Mouse (Mus musculus) spleen, adult 2 months (tissue): ENCODE measurements around the gene Rgs16. TPM values are rescaled to one million over a fixed set of nuclear protein-coding genes. Genes with fewer than 3 reads are reported as not detected.

Experiments
- DNase-seq, 2 experiments: peaks; one replicate each; pipeline versions ENCODE4 v3.0.0 to v3.0.0-alpha.2; 2012 to 2021; ENCODE audit warnings: low spot score in 2 of 2, low read depth in 1 of 2
- H3K27ac ChIP-seq: fragments of 200-500 bp; 2 replicates; pipeline ENCODE4 v1.5.1; 2012; ENCODE audit warnings: low read length, inconsistent platforms; ENCODE audit not compliant: insufficient read depth
- H3K27me3 ChIP-seq: fragments of 200-500 bp; 2 replicates; pipeline ENCODE4 v1.6.1; 2012; ENCODE audit warnings: mild to moderate bottlenecking, moderate library complexity, low read length, inconsistent platforms; ENCODE audit not compliant: control insufficient read depth, insufficient read depth
- H3K36me3 ChIP-seq: fragments of 200-500 bp; 2 replicates; pipeline ENCODE4 v1.6.1; 2012; ENCODE audit warnings: mild to moderate bottlenecking, low read length, inconsistent platforms; ENCODE audit not compliant: control insufficient read depth, insufficient read depth
- H3K4me1 ChIP-seq: fragments of 200-500 bp; 2 replicates; pipeline ENCODE4 v1.6.1; 2011; ENCODE audit warnings: inconsistent platforms; ENCODE audit not compliant: control insufficient read depth, insufficient read depth, insufficient read length
- H3K4me3 ChIP-seq: fragments of 200-500 bp; 2 replicates; pipeline ENCODE4 v1.5.1; 2011; ENCODE audit warnings: mild to moderate bottlenecking, inconsistent platforms; ENCODE audit not compliant: insufficient read depth, insufficient read length; ENCODE audit errors: extremely low read depth
- CTCF ChIP-seq: fragments of 200-500 bp; IDR thresholded peaks from 2 replicates; pipeline ENCODE4 v1.5.1; 2011; ENCODE audit warnings: mild to moderate bottlenecking, inconsistent platforms; ENCODE audit not compliant: insufficient read depth, insufficient read length, insufficient replicate concordance; ENCODE audit errors: extremely low read depth
- POLR2A ChIP-seq: fragments of 200-500 bp; IDR thresholded peaks from 2 replicates; pipeline ENCODE4 v1.6.1; 2011; ENCODE audit warnings: low read depth, low read length, inconsistent platforms
- WGBS: fragments of 180-500 bp; shearing (Covaris S2); methylation state at CpG from one replicate; pipeline ENCODE4 v1.1.7; 2018; 5-methylcytosine and 5-hydroxymethylcytosine counted together
- polyA plus RNA-seq: library from polyadenylated mRNA; depleted of rRNA; stranded (reverse); fragments of >200 nt; gene quantifications from 2 replicates; pipeline ENCODE4 v1.2.3, GENCODE M21; 2012

Rgs16 gene
- polyA plus RNA-seq, 1 experiment = 0.88 TPM

DNA sequence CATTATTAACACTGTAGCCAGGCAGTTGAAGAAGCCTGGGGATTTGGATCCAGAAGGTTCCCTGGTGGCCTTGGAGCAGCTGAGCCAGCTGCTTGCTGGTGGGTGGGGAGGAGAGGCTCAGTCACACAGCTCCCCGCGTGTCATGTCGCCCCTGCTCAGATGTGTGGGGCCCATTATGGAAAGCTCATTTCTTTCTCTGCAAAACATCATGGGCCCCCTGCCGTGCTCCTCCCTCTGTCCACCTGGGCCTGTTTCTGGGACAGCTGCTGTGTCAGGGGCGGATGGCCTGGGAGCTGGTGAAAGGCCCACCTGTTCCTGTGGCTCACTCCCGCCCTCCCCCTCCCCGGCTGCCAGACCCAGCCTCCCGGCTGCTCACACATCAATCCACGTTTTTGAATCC lies 7.0 kb upstream of the Rgs16 start:
- WGBS = 73% methylated on average over 9 of the region's 9 CpGs
- Histone ChIP-seq H3K27ac (no peak overlapping the region), H3K4me1 (no peaks in the 10 kb centered on the region), H3K4me3 (no peak overlapping the region), H3K27me3 (no peaks in the 10 kb centered on the region), H3K36me3 (no peaks in the 10 kb centered on the region)
- no peak for TF ChIP-seq CTCF
- no peak for TF ChIP-seq POLR2A
- DNase-seq = no peak

DNA sequence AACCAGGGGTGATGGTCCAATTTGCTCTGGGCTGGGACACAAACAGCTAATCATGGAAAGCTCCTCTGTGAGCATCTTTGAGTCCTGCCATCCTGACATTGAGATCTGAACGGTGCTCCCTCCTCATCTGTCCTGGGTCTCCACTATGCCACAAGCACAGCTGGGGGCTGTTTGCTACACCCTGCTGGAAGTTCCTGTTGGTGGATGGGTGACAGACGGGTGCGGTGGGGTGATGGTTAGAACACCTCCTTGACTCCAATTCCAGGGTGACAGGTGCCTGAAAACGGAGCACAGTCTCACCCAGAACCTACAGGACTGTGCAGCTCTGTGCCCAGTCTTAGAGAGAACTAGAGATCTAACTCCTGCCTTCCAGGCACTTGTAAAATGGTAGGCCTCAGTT lies 5.3 kb upstream of the Rgs16 start:
- TF ChIP-seq CTCF (no peak), POLR2A (no peak)
- H3K27ac ChIP-seq = no peak overlapping the region
- H3K4me3 ChIP-seq = no peak overlapping the region
- H3K36me3 ChIP-seq = no peaks in the 10 kb centered on the region
- no peaks in the 10 kb centered on the region for H3K27me3 ChIP-seq
- H3K4me1 ChIP-seq = no peaks in the 10 kb centered on the region
- WGBS = 79% methylated on average over 4 of the region's 4 CpGs
- no peak for DNase-seq

DNA sequence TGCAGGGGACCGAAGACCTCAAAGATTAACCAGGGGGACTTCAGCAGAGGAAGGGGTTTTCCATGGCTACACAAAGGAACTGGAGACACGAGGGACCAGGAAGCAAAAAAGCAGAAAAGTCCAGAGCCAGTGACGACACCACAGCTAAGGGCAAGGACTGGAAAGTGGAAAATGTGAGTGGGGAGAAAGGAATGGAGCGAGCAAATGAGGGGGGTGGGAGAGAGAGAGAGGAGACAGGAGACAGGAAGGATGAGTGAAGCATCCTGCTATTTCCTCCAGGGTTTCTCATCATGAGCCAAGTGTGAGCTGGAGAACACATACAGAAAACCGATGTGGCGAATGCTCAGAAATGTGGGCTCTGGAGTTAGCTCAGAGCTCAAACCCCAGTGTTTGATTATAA lies 4.1 kb upstream of the Rgs16 start:
- 68% methylated on average over 6 of the region's 6 CpGs for WGBS

DNA sequence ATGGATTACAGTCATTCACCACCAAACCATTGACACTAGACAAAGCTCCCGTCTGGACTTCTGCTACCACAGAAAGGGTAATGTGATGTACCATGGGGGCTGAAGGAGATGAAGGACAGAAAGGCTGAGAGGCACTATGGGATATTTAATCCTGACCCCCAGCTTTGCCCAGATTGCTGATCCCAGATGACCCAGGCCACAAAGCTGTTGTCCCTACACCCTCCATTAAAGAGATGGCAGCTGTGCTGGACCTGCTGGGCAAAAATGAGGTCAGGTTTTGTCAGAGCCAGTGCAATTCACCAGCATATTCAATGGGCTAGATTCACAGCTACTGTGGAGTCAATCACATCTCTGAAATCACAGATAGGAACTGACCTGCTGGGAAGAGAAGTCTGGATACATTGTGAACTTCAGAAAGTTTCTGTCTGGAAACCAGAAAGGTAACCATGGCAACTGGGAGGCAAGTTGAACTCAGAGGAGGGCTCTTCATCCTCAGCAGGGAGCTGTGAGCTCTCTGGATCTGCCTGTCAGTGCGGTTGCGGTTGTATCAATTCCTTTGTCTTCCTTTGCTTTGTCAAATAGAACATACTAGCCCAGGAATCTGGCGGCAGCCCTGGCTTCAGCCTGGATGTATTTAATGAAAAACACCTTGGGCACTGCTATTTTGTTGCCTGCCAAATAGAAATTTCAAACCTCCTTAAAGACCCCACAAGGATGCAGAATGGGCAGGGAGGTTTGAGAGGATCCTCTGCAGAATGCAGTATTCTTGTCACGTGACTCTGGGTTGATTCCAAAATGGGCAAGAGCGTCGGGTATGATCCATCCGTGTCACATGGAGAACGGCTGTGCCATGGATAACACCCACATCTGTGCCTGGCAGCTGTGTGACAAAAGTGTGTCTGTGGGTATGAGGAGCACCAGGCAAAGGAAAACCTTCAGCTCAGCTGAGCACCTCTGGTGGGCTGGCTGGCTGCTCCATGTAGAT lies 2.8 kb upstream of the Rgs16 start:
- Histone ChIP-seq H3K4me1 (no peaks in the 10 kb centered on the region; the same call in 1 of the 2 replicates), H3K36me3 (no peaks in the 10 kb centered on the region), H3K27ac (no peak overlapping the region), H3K27me3 (peaks cover 5% of the 10 kb centered on the region), H3K4me3 (no peak overlapping the region)
- 75% methylated on average over 9 of the region's 9 CpGs for WGBS
- TF ChIP-seq POLR2A (no peak), CTCF (no peak)
- no peak for DNase-seq

More for the DNA sequence above, 4.1 kb upstream of the Rgs16 start:
- DNase-seq = no peak
- Histone ChIP-seq H3K27me3 (peaks cover 5% of the 10 kb centered on the region), H3K36me3 (no peaks in the 10 kb centered on the region), H3K4me1 (no peaks in the 10 kb centered on the region; the same call in 1 of the 2 replicates), H3K4me3 (no peak overlapping the region), H3K27ac (no peak overlapping the region)
- no peak for TF ChIP-seq CTCF
- no peak for TF ChIP-seq POLR2A

DNA sequence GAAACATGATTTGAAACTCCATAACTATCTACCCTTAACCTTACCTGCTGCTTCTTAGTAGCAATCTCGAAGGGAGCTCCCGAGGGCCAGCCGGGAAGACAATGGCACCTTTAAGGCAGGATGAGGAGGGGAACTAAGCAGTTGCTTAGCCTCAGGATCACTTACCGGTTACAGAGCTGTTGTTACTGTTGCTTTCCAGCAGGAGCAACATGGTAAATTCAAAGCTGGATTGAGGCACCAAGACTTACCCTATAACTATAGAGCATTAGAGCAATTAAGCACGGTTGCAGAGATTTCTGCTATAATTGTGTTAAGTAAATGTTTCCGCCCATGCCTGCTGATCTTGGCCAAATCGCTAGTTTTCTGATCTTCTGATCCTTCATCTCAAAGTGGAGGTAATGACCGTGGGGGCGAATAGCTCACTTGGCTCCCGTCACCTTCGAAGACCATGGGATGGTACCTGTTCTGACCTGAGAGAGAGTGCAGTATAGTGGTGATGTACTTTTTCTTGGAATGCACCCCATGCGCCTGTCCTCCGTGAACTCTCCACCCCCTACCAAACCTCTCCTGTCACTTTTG lies 623 bp upstream of the Rgs16 start:
- no peak for DNase-seq
- TF ChIP-seq POLR2A = no peak
- no peak for TF ChIP-seq CTCF
- Histone ChIP-seq H3K27ac (no peak overlapping the region), H3K27me3 (peaks cover 5% of the 10 kb centered on the region), H3K4me3 (peak overlapping the region; percentile 16; the same call in 1 of the 2 replicates), H3K36me3 (no peaks in the 10 kb centered on the region), H3K4me1 (no peaks in the 10 kb centered on the region; the same call in 1 of the 2 replicates)
- WGBS = 27% methylated on average over 13 of the region's 13 CpGs

DNA sequence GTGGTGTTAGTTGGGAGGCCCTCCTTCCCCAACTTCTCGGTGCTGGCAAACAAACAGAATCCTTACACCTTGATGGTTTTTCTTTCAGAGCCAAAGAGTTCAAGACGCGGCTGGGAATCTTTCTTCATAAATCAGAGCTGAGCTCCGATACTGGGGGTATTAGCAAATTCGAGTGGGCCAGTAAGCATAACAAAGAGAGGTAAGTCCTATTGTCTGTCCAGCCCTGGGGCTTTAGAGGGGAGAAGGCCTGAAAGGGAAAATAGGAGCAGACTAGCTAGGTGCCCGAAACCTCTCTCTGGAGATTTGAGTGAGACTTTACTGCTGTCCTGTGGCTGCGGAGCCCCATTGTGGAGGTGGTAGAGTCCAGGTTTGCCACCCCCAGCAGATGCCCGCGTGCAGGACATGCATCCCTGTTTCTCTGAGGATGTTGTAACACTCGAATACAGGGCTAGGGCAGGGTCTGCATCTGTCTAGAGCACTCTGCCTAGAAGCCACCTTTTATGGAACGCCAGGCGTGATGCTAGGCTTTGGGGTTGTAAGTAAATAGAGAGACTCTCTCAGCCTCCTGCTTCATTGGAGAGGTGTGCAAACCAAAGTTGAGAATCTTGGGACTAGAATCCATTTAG lies 739 bp downstream of the Rgs16 start:
- Histone ChIP-seq H3K4me1 (no peaks in the 10 kb centered on the region; the same call in 1 of the 2 replicates), H3K27me3 (peaks cover 5% of the 10 kb centered on the region), H3K27ac (no peak overlapping the region), H3K4me3 (no peak overlapping the region; the same call in 1 of the 2 replicates), H3K36me3 (no peaks in the 10 kb centered on the region)
- TF ChIP-seq POLR2A = no peak
- TF ChIP-seq CTCF = no peak
- DNase-seq = no peak
- 59% methylated on average over 12 of the region's 12 CpGs for WGBS
